Mouse (Mus musculus) layer of hippocampus, postnatal 14 days (tissue): ENCODE results near the gene Hs3st2. TPM values are rescaled to one million over a fixed set of nuclear protein-coding genes. Genes with fewer than 3 reads are reported as not detected.
A peak's percentile ranks its signal among the peaks of the same experiment; 100 is the strongest.
"Not testable (repeated sequence)": the region's sequence is repeated elsewhere in the genome, so short reads cannot be mapped to it uniquely, and the experiment has no call there.

Experiments used
- DNase-seq, 2 experiments: peaks; one replicate each; pipeline ENCODE4 v3.0.0; 2021 to 2022; ENCODE audit warnings: low spot score in 2 of 2, mixed read lengths in 1 of 2
- long read RNA-seq, 2 experiments: library from polyadenylated mRNA; stranded (forward); transcript quantifications; one replicate each; pipeline ENCODE4 v2.0.0; 2021
- total RNA-seq, 2 experiments: library from RNA; stranded (reverse); gene quantifications; 2 replicates each; pipeline ENCODE4 v1.2.3; 2021

Hs3st2 gene
- total RNA-seq: 1 to 10 TPM; 8.3 to 9.9 TPM
- long read RNA-seq, experiment 1, partial matches to known transcripts: 0 of 6 reads
- long read RNA-seq, experiment 1, other reads (novel, unspliced or antisense): 3 of 6 reads
- long read RNA-seq, experiment 2, transcript Hs3st2-201 (2 exons, 2,278 nt): major isoform, 10 of 11 reads
- long read RNA-seq, experiment 2, partial matches to known transcripts: 0 of 11 reads
- long read RNA-seq, experiment 2, other reads (novel, unspliced or antisense): 1 of 11 reads

DNA sequence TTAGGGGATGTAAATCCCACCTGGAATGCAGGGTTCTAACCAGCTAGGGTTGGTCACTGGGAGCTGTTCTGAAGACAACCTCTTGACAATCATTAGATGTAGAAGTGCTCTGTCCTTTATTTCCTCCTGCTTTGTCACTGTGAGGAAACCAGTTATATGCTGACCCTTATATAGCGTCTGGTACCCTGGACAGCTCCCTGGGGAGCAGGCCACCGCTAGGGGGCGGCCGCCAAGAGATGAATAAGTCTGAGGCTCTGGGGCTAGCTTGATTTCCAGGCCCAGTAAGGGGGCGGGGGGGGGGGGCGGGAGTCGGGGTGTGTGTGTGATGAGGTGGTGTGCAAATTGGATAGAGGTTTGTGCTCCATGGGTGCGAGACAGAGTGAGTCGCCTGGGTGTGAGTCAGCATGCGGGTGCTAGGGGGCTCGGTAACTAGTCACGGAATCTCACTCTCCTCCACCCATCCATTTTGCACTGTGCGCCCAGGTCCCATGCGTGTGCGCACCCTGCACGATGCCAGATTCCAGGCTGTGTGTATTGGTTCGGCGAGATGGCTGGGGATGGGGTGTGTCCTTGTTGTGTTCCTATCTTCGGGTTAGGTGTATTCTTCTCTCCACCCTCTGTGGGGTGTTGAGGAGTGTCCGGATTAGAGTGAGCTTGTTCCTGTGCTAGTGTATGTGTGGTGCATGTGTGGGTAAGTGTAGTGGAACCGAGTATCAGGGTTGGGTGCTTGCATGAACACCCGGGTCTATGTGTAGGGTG, at the start of gene Hs3st2:
Hs3st2 (plus strand) TSS at position 635 of the 759 bp plus-strand sequence.
- peak; percentile 22 to 45 for DNase-seq

- DNase-seq: no peak
Observed at GRCm38 (mm10) chr7:121348284-121348963, 43.2 kb upstream of the Hs3st2 start.

DNA sequence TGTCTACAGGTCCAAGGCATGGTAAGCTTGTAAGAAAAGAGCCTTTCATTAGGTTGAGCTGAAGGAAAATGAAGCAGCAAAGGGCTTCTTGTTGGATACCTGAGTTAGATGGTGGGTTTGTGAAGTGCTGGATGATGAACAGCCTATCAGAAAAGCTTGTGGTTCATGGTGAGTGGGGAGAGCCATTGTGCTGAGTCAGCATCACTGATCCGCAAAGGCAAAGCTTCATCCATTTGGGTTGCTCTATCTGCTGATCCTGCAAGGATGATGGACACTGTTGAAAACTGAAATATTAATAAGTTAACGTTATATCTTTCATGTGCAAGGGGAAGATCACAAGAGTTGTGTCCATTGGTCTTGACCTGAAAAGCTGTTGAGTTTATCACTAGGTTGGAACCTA, 40.0 kb upstream of the Hs3st2 start:
- no peak for DNase-seq

GRCm38 (mm10) chr7:121361448-121361847, 30.2 kb upstream of the Hs3st2 start:
- DNase-seq: not testable (repeated sequence)

DNA sequence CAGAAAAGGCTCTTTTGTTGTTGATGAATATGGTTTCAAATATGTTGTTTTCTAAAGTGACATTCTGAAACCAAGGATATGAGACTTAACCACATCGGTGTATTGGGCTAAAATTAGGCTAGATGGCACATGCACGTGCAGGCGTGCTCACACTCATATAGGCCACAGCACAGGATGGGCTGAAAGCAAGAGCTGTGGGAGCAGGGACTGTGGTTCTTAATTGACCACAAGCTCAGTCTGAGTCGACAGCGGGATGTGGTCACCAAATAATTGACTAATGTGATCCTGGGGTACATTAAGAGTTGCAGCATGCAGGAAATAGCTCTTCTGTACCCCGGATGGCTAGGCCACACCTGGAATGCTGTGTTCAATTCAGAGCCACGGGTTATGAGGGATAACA, 26.1 kb upstream of the Hs3st2 start:
- DNase-seq: no peak

GRCm38 (mm10) chr7:121367185-121367584, 24.5 kb upstream of the Hs3st2 start:
- no peak for DNase-seq

DNA sequence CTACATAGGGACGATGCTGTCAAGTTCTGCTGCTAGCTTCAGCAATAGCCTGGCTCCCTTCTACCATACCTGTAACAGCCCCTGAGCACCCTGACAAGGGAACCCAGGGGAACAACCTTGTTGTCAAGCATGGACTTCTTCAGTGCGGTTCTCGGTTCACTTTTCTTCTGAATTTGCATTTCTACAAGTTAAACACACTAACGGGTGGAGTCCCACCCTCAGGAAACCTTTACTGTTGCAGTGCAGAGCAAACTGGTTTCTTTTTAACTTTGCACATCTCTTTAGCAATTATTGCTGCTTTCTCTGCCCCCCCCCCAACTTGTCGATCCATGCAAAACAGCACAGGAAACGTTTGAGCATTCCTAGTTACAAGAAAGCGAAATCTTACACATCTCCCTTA, 19.7 kb upstream of the Hs3st2 start:
- DNase-seq: no peak

DNA sequence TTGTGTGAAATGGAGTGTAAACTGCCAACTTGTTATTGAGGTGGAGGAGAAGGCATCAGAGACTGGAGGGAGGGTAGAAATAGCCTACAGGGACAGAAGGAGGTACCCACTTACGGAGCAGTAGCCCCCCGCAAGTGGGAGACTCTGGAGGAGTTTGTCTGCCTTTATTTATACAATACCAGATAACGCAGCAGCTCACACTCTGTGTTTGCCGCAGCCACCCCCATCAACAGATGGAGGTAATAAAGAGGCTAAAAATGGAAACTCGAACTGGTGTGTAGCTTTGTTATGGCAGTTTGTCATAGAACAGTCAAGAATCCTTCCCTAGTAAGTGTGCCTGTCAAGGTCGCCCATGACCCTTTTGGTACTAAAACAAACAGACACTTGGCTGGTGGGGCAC, 16.2 kb upstream of the Hs3st2 start:
- peak; percentile 6 to 34 for DNase-seq

DNA sequence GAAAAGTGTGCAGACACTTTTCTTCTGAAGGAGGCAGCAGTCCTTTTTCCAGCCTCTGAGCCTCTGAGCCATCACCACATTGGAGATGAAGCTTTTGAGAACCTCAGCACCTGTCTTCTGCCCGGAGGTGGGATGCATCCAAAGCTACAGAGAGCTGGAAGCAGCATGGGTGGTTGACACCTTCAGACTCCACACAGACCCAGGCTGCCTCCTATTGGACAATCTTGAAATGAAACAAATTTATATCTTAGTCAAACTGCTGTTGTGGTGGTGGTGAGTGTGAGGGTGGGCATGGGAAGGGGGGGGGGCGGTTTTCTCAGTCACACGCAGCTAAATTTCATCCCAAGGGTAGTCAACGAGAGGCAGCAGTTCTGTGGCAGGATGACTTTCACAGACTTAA, 12.7 kb upstream of the Hs3st2 start:
- DNase-seq: no peak

DNA sequence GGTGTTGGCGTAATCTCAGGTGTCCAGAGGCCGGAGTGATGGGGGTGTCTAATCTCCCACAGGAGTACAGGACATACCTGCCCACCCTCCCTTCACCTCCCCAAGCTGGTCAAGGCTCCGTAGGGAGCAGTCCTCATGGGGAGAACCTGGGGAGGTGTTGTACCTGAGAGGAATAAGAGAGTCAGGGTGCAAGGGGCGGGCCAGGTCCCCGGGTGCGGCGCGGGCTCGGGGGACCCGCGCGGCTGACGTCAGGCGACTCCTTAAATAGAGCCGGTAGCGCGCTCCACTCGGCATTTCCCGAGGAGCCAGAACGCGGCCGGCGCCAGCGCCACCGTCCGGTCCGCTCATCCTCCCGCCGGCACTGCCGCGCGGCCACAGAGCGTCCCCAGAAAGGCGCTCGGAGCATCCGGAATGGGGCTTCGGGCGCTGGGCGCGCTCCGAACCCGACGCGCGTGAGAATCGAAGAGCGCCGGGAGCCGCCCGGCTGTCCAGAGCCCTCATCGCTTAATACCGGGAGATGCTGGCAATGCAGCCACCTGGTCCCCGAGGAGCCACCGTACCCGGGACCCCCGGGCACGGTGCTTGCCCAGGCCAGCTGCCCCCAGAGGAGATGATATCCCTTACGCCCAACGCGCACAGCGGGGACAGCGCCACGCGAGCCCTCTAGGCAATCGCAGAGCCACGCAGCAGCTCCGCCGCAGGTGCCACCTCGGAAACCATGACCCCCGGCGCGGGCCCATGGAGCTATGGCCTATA, 503 bp downstream of the Hs3st2 start:
- peak; percentile 12 for DNase-seq

- DNase-seq: no peak
Observed at GRCm38 (mm10) chr7:121392740-121392993, 1.0 kb downstream of the Hs3st2 start.

GRCm38 (mm10) chr7:121393884-121394283, 2.2 kb downstream of the Hs3st2 start:
- DNase-seq: no peak

- DNase-seq: no peak
Observed at GRCm38 (mm10) chr7:121394875-121395274, 3.2 kb downstream of the Hs3st2 start.

GRCm38 (mm10) chr7:121410716-121411506, 19.3 kb downstream of the Hs3st2 start:
- DNase-seq: no peak

DNA sequence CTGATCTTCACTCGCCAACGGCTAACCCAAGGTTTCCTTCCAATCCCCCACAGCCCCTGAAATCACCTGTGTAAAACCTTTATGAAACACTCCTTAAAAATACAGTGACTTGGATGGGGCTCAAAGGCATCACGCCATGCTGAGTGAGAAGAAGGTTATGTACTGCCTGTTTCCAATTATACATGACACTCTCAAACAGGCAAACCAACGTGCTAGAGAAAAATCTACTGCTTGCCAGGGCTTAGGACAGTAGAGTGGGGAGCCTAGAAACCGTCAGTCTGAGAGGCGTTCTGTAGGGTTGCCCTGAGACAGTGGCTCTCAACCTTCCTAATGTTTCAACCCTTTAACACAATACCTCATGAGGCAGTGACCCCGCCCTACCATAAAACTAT, 19.8 kb downstream of the Hs3st2 start:
- DNase-seq: no peak

GRCm38 (mm10) chr7:121436884-121437283, 45.2 kb downstream of the Hs3st2 start:
- no peak for DNase-seq

- no peak for DNase-seq
Observed at GRCm38 (mm10) chr7:121441186-121441585, 49.5 kb downstream of the Hs3st2 start.

DNA sequence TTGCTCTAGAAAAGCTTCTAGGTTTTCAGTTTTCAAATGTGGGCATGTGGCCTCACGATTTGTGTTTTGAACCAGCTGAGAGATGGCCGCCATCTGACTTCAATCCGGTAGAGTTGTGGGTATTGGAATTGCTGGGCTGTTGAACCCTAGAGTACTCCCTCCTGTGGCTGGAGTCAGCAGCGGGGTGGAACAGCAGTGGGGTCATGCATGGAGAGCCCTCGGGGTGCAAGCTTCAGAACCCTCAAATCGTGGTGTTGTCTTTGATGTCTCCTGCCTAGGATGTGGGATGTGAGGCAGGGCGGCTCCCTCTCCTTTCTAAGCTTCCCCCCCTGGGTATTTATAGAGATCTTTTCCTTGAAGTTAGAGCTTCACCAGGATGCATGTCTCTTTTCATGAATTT, 52.7 kb downstream of the Hs3st2 start:
- DNase-seq: no peak

DNA sequence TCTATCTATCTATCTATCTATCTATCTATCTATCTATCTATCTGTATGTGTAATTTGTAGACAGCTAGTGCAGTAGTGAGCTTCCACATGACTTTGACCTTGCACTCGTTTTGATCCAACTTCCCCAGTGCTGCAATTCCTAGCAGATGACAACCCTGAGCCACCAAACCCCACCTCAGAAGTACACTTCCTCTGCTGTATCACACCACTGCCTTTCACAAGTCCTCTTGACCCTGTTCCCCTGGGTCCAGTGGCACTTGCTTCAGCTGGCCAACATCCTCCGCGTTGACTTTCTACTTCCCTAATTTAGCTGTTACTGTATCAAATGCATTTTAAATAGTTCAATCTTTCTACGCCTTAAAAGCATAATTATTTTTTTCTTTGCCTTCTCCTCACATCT, 54.6 kb downstream of the Hs3st2 start:
- DNase-seq: no peak

DNA sequence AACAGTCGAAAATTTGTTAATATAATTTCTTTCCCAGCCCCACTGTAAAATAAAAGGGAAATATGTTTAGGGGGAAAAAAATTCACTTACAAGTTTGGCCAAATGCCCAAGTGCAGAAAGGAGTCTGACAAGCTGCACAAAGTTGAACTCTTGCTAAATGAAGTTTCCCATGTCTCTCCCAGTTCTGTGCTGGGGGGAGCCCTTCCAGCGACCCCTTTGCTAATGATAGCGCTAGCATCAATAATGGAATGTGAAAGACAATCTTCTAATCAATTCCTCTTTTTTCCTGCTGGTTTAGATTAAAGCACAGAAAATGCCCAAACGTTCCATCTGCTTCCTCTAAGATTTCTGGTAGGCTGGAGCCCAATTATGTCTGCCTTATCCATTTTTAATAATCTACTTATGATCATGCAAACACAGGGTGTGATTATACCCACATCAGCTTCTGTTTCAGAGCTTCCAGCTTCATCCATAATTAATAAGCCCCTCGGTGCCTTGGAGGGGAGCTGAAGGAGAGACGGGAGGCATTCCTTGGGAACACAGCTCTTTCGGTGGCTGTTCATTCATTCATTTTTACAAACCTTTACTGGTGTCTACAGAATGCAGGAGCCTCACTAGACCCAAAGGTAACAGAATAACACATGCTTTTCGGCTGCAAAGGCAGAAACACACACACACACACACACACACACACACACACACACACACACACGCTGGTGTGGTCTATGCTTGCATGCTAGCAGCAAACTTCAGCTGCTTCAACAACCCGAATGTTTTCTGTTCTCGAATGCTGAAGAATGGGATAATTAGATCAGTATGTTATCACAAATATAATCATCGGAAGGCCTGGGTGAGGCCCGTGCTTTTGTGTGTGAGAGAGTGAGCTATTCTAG, 59.5 kb downstream of the Hs3st2 start:
- peak; percentile 10 to 29 for DNase-seq
